Mouse (Mus musculus) brain, embryonic 18.5 days (tissue): ENCODE measurements at regions not wholly inside any gene's neighbourhood (a gene's known extent, or its start where the extent isn't known, plus 50 kb on each side); places are given as distances from the start of the nearest gene placed in this dataset.
A peak's percentile ranks its signal among the peaks of the same experiment; 100 is the strongest.
"Not testable (repeated sequence)": the region's sequence is repeated elsewhere in the genome, so short reads cannot be mapped to it uniquely, and the experiment has no call there.

Experiments
- DNase-seq: peaks from one replicate; pipeline ENCODE4 v3.0.0-alpha.2; 2012; ENCODE audit warnings: low read depth, low spot score

DNA sequence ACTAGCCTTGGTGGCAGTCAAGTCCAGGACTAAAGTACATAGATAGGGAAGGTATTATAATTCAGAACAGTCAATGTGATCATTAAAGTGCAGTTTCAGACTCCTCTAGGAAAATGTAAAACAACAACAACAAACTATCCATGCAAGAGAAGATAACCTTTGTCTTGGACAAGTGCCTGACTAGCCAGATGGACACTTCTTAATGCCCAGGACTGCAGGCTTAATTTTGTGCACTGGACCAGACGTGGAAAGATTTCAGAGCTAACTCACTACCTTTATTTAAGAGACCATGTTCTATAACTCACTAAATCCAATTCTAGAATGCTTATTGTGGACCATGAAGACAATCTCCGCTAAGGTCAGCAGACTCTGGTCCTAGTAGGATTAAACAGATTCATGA lies 215.6 kb upstream of the Stxbp5 start:
- no peak for DNase-seq

DNA sequence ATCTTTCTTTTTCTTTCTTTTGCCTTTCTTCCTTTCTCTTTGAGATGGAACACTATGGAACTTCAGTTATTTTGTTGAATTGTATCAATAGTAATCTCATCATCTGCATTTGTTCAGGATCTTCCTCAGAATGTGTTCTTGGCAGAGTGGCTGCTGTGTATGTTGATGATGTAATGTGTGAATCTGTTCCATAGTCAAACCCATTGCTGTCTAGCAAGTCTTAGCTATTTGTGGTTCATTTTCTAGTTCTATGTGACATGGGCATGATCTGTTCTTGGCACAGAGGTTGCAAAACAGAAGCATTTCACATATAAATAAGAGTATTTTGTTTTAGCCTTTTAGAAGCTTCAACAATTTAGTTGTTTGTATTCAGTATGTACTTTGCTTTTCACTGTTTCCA lies 212.4 kb upstream of the Stxbp5 start:
- no peak for DNase-seq

DNA sequence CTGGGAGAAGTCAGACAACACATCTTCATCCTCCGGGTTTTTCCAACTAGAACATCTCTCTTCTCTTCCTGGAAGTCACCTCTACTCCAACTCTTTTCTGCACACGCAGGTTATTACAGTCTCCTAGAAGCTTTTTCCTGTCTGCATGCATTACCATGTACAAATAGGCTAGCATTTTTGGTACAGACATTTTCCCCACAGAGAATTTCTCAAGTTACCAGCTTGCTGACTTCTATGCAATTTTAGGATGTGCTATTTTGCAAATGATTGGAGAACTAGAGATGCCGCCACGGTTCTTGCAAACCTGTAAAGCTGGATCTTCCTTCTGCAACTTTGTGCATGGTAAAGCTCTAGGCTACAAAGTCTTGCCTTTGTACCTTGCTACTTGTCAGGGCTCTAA lies 210.2 kb upstream of the Stxbp5 start:
- no peak for DNase-seq

DNA sequence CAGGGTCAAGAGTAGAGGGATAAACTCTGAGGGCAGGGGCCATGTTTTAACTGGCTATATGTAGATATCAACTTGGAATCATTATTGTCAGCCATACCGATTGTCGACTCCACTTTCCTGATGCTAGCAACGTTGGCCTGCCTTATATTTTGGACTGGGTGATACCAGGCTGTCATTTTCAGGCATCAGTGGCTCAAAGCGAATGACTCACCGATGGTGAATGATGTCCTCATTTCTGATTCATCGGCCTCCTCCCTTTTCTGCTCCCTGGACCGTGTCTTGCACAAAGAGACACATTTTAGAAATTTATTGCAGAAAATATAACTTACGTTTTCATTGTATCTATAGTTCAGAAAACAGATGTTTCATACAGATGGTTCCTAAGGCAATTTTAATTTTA lies 209.0 kb upstream of the Stxbp5 start:
- DNase-seq: no peak

DNA sequence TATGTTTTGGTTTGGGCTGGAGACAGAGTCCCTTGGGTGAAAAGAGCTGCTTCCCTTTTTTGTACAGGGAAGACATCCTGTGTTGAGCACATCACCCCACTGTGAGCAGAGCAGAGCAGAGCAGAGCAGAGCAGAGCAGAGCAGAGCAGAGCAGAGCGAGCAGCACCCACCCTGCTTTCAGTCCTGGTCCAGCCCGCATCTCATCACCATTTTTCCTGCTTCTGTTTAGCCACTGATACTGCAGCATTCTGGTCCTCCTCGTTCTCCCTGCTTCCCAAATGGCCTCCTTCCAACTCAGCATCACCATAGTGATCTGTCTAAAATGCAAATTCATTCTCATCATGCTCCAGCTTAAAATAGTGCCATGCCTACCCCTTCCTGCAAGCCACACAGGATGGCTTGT lies 206.2 kb upstream of the Stxbp5 start:
- peak; percentile 70 for DNase-seq

DNA sequence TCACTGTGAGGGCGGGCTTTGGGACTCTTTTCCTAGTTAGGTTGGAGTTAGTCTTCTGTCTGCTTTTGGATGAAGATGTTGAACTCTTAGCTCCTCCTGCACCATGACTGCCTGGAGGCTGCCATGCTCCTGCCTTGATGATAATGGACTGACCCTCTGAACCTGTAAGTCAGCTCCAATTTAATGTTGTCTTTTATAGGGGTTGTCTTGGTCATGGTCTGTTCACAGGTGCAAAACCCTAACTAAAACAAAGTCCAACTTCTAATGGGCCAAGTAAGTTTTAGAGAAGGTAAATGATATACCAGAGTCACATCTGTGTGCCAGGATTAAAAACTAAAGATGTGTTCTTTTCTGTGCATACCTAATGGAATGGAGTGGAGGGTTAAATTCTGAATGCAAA lies 205.8 kb upstream of the Stxbp5 start:
- no peak for DNase-seq

DNA sequence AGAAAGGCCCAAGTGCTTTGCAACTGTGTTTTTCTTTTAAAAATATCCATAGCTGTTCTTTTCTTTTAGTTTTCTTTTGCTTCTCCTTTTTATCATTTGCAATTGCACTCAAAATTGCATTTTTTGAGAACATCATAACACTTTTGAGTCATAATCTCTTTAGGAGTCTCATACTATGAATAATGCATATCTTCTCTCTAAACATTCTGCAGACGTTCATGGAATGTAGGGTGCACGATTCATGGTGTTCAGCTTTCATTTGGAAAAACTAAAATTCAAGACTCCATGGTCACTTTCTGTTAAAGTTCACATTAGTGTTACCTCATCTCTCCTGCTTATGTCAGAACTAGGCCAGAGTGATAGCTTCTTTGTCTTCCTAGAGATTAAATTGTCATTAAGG lies 200.8 kb upstream of the Stxbp5 start:
- DNase-seq: no peak

DNA sequence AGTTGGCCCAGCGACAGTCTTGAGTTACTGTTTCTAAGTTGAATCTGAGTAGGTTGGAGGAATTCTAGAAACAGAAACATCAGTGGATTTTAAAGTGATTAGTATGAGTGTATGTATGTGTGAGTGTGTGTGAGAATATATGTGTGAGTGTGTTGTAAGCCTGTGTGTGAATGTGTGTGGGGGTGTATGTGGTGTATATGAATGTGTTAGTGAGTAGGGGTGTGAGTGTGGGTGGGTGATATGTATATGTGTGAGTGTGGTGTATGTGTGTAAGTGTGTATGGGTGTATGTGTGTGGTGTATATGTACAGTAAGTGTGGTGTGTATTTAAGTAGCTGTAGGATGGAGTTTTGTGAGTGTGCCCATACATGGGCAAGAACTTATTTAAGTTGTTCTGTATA lies 197.6 kb upstream of the Stxbp5 start:
- DNase-seq: no peak

DNA sequence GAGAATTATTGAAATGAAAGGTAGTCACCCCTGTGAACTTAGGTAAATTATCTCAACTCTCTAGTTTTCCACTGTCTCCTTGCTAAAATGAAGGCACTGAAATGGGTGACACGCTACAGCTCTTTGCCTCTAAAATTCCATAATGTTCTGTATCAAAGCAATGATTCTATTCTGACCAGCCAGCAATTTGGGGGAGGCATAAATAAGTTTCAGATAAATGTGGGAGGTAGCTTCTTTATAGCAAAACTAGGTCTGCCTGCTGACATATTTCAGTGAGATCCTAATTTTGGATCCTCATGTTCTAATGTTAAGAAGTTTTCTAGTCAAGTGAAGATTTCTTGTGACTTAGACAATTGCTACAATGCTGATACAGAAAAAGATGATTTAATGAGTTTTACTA lies 193.2 kb upstream of the Stxbp5 start:
- no peak for DNase-seq

DNA sequence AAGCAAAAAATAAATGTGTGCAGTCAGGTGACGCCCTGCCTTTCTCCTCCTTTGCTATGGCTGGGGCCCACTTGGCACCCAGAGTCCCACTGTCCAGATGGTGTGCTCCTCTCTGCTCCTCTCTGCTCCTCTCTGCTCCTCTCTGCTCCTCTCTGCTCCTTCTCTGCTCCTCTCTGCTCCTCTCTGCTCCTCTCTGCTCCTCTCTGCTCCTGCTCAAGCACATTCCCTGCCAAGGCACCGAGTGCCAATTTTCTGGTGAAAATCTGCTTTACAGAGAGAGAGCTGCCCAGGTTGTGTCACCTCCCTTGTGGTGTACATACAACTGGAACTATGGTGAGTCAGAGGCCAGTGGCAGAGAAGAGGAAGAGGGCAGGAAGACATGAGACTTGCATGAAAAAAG lies 192.8 kb upstream of the Stxbp5 start:
- no peak for DNase-seq

DNA sequence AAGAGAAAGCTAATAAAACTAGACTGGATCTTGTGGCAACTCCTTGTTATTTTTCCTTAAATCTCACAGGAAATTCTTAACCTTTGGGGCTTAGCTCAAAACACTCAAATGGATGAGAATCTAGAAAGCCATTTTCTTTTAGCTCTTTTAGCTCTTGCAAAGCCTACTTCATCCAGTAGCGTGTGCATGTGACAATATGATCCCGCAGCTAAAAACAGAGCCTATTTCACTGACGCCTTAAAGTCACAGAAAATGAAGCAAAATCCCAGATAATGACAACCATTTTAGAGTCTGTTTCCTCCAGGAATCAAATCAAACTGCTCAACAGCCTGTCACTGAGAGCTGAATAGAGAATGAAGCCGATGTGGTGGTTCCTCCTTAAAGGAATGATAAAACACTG lies 185.1 kb upstream of the Stxbp5 start:
- peak; percentile 20 for DNase-seq

DNA sequence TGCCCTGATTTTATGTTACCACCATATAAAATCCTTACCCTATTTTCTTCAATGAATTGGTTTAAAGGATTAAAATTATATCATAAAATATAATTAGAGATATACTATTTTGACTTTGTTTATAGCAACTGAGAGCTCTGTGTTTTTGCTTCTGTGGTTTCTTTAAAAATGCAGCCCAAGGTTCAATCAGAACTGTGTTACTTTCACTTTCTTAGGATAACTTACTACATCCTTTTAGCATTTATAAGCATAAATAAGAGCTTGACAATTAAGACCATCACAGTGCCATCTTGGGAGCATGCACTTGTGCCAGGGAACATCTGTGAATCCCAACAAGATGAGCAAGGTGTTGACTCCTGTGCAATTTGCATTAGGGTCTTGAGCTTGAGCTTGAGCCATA lies 169.3 kb upstream of the Stxbp5 start:
- DNase-seq: no peak

DNA sequence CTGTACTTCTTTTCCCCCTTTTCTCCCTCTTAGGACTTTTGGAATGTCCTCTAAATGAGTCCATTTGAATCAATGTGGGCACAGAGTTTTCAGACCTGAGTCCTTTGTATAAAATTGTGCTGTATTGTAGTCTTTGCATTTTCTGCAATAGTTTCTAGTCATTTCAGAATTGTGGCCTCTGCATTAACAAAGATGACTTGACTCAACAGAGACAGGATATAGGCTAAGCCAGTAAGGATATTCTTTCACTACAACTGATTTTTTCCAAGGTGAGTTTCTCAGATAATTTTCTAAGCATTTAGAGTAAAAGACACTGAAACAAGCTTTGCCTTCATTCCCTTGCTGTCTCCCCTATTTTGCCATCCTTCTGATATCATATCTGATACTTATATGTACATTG lies 168.8 kb upstream of the Stxbp5 start:
- not testable (repeated sequence) for DNase-seq

DNA sequence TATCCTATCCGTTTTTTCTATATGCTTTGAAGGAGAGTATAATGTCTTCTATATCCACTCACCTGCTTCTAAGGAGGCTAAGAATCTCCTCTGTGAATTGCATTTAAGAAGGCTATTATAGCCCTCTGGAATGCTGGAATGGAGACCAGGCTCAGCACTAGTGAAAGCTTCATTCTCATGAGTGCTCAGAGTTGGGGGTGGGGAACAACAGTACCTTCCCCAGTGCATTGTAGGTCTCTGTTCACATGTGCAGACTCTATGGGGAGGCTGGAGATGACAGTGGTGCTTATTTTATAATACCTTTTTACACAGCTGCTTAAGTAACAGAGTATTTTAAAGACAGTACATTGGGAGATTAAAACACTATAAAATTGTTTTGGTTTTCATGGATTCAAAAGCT lies 145.9 kb upstream of the Stxbp5 start:
- no peak for DNase-seq

DNA sequence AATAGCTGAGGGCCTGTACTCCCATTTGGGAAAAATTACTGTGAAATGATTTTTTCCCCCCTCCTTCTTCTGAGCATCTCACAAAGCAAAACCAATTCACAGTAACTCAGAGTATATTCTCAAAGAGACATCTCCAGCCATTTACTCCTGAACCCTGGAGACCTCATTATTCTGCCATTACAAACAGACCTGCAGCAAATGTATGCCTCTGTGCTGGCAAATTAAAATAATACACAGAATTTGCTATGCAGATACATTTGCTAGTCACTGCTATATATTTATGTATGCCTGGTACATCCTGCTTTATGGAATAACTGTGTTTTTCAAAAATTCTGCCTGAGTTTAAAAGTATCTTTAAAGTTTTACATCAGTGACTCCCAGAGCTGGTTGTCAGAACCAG lies 145.4 kb upstream of the Stxbp5 start:
- no peak for DNase-seq

DNA sequence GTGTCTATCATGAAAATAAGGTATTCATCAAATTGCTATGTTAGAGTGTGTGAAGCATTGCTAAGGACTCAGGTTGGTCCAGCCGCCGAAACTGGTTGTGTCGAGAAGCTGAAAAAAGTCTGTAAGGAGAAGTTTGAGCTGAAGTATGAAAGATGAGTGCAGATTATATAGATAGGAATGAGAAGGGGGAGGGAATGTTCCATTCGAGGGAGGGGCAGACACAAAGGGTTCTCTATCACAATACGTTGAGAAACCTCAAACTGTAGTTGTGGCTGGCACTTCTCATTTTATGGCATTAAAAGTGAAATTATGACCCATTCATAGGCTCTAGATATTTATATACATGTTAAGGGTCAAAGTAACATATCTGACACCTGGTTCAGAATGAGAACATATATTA lies 108.4 kb upstream of the Stxbp5 start:
- DNase-seq: no peak

DNA sequence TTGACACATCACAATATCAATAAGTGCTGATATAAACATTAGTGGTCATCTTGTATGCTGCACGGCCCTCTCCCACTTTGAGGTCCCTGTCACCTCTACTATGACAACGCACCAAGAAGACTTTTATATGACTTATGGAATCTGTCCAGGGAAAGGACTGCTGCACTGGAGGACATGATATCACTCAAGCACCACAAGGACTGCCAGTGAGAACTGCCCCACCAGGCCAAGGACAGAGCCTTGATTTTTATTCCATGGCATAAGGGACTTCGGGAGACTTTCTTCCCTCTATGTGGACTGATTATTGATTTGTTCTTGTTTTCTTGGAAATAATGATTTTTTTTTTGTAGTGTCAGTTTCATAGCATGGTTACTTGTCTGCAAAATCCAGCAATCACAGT lies 97.7 kb upstream of the Stxbp5 start:
- DNase-seq: no peak

DNA sequence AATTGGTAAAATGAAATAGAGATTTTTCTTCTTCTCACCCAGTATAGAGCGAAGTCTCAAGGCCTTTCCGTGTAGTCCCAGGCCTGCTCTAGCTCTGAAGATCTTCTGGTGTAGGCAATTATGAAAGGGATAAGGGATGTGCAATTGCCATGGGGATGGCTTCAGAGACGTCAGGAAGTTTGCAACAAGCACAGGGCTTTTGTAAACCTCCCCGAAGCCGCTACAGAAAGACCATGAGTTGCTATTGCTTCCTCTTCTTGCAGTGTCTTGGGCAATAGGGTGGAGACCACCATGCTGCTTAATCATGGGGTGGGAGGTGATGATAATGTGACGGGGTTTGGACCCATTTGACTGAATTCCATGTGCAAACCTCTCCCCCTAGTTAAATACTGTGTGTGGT lies 95.3 kb upstream of the Stxbp5 start:
- DNase-seq: no peak

DNA sequence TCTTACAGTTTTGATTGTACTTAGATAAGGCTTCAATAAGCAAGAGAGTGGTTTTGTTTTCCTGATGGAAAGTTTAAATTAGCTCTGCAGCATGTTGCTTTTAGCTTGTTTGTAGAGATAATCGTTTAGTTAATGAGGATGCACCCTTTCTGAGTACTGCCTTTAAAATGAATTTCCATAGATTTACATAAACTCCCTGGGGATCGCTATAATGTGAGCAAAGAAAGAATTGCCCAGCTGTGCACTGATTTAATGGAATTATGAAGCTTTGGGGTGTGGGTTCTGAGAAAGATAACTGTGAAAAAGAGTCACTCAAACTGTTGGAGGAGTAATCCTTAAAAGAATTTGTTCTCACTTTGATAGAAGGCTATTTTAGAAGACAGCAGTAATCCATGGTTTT lies 91.9 kb upstream of the Stxbp5 start:
- DNase-seq: no peak

DNA sequence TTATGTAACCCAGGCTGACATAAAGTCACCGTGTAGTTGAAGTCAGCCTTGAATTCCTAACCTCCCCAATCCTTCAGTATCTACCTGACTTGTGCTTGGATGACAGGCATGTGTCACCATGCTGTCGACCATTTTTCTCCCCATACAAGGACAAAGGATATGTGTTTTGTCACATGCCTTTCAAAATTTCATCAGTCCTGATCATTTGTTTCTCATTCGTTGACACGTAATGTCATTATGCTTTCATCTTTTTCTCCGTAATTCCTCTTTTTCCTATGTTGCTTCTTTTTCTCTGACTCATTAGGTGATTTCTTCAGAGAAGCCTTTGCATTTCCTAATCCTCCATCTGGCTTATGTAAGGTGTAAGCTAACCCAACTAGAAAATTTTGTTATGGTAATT lies 84.5 kb upstream of the Stxbp5 start:
- DNase-seq: no peak

DNA sequence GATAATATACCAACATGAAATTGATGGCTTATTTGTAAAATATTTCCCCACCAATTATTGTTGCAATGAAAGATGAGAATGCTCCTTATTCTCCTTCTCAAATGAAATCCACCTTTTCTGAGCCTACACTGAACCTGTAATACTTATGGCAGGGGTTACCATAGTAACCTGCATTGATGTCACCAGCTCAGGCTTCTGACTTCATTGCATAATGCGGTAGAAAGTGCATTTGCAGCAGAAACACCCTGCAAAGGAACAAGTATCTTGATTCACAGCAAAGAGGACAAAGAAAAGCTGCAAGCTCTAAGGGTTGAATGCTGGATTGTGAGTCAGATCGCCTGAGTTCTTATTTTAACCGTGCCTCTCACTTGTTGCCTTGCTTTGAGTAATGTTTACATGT lies 75.5 kb upstream of the Stxbp5 start:
- DNase-seq: peak; percentile 24
